Mouse (Mus musculus): ENCODE data around the gene Palm2.

- TF ChIP-seq CTCF (IDR thresholded peaks at IDR 0.05; ENCODE audit: borderline replicate concordance, insufficient read depth, low read length) (no peak), POLR2A (IDR thresholded peaks at IDR 0.05; ENCODE audit: low read depth, low read length) (no peak)
Measured at GRCm38 (mm10) chr4:57680186-57680585, 246.1 kb downstream of the Palm2 start.

All from embryonic fibroblast, embryonic 13.5 days (primary cell).